Mouse (Mus musculus) adrenal gland, postnatal 14 days (tissue): ENCODE results near the gene Phospho1. TPM values are rescaled to one million over a fixed set of nuclear protein-coding genes. Genes with fewer than 3 reads are reported as not detected.

ENCODE experiments used
- DNase-seq: peaks from one replicate; pipeline ENCODE4 v3.0.0; 2021; ENCODE audit warnings: mixed read lengths
- total RNA-seq: library from RNA; stranded (reverse); gene quantifications from 2 replicates; pipeline ENCODE4 v1.2.3, GENCODE M21; 2021

The Phospho1 gene
- total RNA-seq, 1 experiment from 2014 or later: 312 TPM

DNA sequence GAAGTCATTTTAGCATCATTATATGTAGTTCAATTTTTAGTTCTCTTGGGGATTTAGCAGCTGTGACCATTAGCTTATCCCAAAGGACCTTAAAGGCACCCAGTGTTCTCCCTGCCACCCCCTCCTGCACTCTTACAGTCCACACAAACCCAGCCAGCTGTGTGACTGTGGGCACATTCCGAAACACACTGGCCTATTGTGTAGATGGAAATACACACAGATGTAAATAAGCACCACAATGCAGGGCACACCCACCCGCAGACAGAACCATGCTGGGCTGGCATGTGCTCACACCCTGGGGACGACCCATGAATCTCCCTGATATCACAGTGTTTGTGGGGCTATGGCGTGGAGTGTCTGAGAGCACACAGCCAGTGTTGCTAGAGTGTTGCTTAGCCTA, 12.1 kb upstream of the Phospho1 start:
- no peak for DNase-seq

DNA sequence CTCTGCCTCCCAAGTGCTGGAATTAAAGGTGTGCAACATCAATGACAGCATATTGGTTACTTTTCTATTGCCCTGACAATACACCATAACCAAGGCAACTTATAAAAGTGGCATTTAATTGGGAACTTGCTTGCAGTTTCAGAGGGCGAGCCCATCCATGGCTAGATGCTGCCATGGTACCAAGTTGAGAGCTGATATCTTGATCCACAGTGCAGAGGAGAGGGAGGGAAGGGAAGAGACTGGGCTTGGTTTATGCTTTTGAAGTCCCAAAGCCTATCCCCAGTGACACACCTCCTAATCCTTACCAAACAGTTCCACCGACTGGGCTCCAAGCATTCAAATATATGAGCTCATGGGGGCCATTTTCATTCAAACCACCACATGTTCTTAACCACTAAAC, 10.2 kb upstream of the Phospho1 start:
- no peak for DNase-seq

DNA sequence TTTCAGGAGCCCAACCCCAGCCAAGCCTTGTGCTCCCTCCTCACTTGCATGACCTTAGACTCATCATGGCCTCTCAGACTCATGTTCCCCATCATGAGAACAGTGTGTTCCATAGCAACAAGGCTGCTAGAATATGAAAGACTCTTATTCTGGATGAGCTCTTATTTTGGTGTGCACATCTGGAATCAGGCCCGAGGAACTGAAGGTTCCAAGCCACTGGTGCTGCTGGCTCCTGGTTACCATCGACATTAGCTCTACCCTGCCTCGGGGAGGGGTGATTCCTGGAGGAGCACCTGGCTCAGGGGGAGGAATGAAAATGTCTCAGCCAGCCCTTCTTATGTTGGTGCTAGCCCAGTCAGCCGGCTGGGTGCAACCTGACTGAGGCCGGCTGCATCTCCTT, 9.4 kb upstream of the Phospho1 start:
- no peak for DNase-seq

DNA sequence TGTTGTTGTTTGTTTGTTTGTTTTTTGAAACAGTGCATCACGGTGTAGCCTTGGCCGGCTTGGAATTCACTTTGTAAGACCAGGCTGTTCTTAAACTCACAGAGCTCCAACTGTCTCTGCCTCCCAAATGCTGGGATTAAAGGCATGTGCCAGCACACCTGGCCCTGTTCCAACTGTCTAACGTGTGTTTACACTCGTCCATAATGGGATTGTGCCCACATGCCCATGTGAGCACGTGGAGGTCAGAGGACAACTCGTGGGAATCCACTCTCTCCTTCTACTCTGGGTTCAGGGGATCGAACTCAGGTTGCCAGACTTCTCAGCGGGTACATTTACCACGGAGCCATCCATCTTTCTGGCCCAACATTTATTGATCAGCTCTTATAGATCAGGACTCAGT, 8.9 kb upstream of the Phospho1 start:
- no peak for DNase-seq

DNA sequence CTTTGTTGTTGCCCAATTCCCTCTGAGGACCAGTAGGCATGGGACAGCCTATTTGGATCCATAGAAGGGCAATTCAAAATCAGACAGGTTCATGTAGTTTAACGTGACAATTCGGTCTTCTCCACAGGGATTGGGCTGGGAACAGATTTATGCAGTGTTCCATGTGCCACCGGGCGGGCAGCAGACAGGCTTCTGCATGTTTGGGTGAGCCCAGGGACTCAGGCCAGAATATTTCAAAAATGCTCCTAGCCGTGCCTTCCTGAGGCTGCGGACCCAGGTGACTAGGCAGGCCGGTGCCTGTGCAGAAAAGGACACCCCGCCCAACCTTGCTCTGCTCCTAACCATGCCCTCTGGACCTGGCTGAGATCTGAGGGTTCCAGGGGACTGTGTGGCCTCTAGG, 5.2 kb upstream of the Phospho1 start:
- DNase-seq: no peak

DNA sequence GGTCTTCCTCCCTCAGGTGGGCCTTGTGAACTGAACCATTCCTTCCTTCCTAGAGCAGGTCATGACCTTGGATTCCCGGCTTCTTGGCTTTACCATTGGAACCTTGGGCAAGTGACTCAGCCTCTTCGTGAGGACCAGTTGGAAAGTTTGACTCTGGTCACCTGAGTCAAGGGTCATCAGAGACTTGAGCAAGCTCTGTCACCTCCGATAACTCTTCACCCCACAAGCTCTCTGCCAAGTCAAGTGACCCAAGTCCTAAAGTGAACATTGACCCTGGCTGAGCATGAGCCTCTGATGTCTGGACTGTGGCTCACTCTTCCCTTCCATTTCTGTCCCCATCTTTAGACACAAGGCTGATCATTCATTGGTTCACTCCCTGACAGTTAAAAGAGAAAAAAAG, 2.8 kb upstream of the Phospho1 start:
- DNase-seq: peak; percentile 46

DNA sequence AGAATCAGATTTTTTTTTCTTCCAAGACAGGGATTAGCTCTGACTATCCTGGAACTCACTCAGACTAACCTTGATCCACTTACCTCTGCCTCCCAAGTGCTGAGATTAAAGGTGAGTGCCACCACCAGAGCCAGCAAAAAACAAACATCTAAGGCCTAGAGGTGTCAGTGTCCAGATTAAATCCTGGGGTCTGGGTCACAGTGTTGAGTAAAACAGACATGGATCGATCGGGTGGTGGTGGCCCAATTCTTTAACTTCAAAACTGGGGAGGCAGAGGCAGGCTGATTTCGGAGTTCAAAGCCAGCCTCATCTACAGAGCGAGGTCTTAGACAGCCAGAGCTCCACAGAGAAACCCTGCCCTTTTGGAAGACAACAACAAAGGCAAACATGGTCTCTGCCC, 1.9 kb upstream of the Phospho1 start:
- DNase-seq: no peak

DNA sequence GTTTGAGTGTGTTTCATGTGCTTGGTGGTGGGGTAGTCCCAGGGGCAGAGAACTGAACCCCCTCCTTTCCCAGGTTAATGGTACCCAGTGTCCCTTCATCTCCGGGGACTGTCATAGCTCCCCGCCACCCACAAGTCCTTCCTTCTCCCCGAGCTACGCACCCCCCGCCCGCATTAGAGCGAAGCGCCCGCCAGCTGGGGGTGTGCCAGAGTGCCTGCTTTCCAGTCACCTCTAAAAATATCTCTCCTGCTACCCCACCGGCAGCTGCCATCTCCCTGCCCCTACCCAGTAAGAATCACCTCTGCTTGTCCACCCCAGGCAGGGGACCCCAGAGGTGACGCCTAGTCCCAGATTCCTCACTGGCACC, 561 bp downstream of the Phospho1 start:
- DNase-seq: peak; percentile 87

DNA sequence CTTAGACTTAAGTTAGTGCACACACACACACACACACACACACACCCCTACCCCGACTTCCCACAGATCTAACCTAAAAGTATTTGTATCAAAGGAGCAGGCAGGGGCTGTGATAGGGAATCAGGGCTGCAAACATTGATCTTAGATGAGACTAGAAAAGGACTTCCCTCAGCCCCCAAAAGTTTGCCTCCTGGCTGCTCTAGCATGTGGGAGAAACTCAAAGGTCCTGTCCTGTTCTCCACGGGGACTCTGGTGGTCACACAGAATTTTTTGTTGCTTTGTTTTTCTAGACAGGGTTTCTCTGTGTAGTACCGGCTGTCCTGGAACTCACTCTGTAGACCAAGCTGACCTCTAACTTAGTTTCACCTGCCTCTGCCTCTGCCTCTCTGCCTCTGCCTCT, 1.3 kb downstream of the Phospho1 start:
- no peak for DNase-seq

DNA sequence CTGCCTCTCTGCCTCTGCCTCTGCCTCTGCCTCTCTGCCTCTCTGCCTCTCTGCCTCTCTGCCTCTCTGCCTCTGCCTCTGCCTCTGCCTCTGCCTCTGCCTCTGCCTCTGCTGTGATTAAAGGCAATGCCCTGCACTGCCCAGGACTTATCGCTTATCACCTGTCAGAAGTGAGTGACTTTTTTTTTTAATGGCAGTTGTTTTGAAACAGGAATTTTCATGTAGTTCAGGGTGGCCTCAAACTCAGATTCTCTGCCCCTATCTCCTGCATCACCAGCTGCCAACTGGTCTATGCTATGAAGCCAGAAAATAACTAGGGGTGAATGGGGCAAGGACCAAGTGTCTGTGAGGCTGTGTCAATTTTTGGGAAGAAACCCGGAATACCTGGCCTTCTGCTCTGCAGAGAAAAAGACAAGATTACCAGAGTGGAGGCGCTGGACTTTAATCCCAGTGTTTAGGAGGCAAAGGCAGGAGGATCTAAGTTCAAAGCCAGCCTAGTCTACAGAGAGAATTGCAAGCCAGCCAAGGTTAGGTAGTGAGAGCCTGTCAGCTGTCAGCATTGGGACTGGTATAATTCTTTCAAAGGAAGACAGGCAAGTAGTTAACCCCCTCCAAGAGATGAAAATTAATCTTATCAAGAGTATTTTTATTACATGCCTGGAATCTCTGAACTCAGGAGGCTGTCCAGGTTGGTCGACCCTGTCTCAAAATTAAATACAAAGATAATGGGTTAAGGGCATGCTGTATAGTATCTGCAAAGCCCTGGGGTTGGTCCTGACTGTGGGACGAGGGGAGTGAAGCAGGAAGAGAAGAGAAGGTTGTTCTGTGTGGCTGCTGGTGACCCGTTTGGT, 2.2 kb downstream of the Phospho1 start:
- no peak for DNase-seq

DNA sequence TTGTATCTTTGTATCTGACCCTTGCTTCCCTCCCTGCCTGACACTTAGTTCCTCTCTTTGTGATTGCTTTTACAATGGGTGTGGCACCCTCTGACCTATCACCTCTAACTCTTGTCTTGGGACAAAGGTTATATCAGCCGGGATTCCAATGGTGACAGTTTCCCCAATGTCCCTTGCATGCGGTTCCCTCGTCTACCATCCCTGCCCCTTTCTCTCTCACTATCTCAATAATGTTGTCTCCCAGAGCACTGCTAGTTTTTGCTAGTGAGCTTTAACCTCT, 2.8 kb downstream of the Phospho1 start:
- DNase-seq: no peak

DNA sequence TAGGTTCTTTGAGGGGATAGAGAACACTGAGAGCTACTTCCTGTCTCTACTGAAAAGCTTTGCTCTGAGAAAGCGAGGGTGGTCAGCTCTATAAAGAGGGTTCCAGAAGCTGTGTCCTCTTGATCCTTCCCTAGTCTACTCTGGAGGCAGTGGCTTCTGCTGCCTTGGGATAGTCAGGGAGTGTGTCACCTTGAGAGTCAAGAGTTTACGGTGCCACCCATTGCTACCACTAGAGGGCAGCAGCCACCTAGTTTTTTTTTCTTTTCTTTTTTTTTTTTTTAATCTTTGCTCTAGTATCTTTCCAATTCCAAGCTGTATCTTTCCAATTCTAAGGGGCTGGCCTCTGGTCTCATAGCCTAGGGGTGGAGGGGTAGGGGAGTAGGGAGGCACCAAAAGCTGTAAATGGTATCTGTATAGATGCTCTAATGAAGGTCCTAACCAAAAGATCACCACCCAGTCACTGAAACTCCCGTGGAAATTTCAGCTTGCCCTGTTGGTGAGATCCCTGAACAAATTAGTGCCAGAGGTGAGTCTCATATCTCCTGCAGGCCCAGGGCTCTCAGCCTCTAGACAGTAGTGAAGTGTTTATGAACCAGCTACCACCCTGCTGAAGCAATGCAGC, 3.3 kb downstream of the Phospho1 start:
- DNase-seq: peak; percentile 84

DNA sequence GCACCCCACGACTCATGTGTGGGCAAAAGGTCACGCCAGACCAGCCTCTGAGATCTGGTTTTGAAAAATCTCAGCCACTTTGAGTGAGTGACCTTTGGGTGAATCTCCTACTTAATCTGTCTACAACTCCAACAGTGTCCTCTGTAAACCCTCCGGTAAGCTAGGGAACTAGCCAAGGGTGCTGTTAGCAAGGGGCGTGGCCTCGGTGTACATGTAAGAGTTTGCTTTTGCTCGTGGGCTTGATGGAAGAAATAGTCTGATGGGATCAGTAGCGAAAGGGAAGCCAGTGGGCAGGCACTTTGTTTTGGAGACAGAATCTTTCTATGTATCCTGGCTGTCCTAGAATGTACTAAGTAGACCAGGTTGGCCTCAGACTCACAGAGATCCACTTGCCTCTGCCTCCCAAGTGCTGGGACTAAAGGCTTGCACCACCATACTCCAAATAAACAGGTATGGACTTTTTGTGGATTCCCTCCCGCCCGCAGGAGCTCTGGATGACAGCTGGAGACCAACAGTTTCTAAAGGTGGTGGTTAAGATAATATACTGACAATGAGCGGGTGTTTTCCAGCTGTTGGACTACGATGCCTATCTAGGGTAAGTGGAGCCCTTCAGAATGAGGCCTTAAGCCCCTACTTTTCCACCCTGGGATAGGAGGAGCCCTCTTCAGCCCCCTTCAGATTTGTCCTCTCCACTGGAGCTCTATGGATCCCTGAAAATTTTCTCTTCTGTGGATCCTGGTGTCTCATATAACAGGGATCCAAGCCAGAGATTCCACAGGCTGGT, 4.1 kb downstream of the Phospho1 start:
- no peak for DNase-seq

DNA sequence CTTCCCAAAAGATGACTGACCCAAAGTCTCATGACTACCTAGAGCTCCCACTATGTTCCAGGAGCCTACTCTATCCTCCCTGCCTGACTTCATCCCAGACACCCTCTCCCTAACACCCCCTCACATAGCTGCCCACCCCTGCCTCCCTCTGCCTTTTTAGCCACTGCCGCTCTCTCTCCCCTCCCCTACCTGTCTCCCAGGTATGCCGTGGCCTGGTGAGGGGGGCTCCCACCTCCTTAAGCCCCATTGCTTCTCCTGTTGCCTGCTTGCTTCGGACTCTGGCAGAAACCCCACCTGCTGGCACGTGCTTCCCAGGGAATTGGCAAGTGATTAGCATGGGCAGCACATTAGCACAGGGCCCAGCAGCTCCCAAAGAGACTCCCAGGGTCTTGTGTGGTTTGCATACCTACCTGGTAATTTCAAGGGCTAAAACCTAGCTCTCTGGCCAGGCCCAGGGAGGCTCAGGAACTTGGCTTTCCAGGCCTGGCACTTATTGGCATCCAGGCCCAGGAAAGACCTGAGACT, 5.3 kb downstream of the Phospho1 start:
- DNase-seq: no peak

DNA sequence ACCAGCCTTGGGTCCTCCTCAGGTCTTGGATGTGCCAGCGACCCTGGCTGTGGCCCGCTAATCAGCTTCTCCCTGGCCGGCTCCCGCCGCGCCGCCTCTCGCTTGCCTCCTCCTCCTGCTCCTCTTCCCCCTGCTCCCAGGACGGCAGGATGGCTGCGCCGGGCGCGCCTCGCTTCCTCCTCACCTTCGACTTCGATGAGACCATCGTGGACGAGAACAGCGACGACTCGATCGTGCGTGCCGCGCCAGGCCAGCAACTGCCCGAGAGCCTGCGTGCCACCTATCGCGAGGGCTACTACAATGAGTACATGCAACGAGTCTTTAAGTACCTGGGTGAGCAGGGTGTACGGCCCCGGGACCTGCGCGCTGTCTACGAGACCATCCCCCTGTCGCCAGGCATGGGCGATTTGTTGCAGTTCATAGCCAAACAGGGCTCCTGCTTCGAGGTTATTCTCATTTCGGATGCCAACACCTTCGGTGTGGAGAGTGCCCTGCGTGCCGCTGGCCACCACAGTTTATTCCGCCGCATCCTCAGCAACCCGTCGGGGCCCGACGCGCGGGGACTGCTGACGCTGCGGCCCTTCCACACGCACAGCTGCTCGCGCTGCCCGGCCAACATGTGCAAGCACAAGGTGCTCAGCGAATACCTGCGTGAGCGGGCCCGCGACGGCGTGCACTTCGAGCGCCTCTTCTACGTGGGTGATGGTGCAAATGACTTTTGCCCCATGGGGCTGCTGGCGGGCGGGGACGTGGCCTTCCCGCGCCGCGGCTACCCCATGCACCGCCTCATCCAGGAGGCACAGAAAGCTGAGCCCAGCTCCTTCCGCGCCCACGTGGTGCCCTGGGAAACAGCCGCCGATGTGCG, 6.3 kb downstream of the Phospho1 start:
- DNase-seq: no peak

DNA sequence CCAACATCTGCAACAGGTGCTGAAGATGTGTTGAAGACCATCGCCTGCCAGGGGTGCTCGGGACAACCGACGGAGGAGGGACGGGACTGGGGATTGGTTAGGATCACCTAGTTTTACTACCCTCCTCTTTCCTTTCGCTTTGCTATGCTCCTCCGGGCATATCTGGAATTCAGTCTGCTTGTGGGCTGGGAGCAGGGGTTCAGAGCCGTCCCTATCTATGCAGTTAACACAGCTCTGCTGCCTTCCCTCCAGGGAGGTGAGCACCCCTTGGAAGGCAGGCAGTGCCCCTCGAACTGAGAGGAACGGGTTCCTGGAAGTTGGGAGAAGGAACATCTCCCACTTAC, 6.9 kb downstream of the Phospho1 start:
- no peak for DNase-seq

DNA sequence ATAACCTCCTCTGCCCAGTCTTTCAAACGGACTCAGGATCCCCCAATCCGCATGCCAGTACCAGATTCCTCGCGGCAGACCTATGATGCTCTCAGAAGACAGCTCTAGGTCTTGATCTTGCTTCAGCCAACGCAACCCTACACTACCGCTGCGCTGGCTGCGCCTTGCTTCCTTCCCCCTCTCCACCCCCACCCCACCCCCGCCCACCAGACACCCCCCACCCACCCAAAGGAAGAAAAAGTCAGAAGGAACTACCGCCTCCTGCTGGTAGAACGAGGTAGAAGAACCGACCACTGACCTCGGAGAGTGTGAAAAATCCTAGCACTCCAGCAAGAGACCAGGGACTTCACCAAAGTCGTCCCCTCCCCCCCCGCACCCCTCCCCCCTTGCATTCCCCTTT, 7.3 kb downstream of the Phospho1 start:
- no peak for DNase-seq

DNA sequence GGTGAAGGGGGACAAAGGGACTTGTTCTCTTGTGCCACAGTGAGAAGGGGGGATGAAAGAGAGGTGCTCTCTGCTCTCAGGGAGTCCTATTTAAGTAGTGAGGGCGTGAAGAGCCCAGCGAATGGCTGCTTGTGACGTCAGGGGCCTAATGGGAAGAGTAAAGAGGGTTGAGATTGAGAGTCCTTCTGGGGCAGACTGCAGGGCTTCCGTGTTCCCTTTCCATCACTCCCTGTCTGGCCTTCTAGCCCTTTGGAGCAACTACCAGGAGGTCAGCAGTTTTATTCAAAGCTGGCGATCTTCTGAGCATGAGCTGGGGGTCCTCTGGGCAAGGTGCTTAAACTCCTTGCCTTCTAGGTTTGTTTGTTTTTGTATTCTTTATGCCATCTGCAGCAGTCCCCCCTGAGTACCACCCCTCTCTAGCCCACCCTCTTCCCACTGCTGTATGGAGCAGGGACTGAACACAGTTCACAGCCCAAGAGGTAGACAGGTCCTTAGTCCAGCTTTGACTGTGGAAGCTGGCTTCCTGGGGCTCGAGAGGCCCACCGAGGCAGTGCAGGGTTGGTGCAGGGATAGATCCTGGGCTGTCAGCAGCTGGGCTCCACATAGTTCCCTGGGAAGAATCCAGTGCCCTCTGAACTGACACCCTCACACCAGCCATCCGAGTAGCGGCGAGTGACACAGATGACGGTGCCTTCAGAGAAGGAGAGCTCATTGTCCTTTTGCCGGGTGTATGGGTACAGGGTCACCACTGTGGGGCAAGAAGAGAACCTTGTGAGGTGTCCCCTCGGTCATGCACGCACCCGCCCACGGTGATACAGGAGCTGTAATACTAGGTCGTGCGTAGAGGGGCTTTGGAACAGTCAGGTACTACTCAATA, 8.1 kb downstream of the Phospho1 start:
- DNase-seq: no peak

DNA sequence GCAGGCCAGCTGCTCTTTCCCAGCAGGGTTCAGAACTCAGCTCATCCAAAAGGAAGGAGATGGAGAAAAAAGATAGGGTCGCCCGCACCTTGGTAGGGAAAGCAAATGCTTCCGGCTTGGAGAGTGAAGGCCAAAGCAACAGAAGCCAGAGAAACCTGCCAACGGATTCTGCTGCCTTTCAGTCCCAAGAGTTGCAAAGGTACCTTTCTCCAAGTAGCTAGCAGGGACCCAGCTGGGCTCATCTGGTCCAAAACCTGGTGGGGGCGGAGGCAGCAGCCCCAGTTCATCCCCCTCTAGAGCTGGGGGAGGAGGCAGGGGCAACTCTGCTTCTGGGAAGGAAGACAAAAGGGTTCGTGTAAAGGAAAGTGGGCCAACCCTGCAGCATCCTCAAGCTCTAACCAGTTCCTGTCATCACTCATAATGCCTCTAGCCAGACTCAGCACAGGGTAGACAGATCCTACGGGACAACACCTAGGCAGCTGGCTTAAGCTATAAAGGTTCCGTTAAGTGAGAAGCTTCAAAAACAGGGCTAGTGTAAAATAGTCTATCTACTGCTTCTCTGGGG, 8.8 kb downstream of the Phospho1 start:
- no peak for DNase-seq

DNA sequence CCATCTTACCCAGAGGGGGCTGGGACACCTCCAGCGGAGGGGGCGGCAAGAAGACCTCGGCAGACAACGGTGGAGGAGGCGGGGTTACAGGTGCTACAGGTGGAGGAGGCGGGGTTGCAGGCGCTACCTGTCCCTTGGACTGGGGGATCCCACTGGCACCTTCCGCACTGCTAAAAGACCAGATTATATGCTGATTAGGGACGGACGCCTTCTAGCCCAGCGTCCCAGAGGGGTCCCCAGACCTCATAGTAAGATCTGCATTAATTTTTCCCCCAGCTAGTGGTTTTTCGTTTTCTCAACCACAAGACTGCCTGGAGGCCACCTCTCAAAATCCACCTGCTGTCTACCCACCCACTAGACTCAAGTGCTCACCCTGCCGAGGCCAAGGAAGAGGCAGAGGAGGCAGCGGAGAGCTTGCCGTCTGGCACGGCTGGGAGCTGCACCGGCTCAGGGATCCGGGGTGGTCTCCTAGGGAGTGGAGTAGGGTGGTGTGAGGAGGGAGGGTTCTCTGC, 9.4 kb downstream of the Phospho1 start:
- DNase-seq: no peak

DNA sequence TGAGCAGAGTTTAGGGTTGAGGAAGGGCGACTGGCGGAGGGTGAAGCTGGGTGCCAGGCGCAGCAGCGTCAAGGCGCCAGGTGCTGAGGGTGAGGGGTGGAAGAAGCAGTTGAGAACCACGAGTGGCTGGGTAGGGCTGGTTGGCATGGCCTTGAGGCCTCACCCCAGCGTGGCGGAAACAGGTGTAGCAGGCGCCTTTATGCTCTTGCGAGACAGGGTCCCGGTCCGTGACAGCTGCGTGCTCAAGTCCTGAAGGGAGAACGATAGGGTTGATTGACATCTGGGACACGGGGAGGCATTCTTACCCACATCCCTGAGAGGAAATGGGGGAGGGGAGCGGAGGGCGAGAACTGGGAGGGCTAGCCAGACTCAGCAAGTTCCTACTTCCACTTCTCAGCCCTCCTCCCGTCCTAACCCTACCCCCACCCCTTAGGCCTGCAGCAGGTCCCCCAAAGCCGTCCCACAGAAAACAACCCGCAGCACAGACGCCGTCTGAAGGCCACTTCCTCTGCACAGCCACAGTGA, 9.9 kb downstream of the Phospho1 start:
- peak; percentile 64 for DNase-seq
